Mouse (Mus musculus): ENCODE measurements around the gene Tep1. TPM values are rescaled to one million over a fixed set of nuclear protein-coding genes. Genes with fewer than 3 reads are reported as not detected.

Gene Tep1
- polyA plus RNA-seq (2014; fragmentation: Illumina TruSeq; extraction: RNeasy Lipid Tissue Mini Kit (QIAGEN cat#74804); ENCODE audit: low read depth, low replicate concordance): 2.8 TPM

GRCm38 (mm10) chr14:50869889-50870804 lies at the start of gene Tep1:
Tep1 (minus strand) TSS chr14:50870560.

GRCm38 (mm10) chr14:50897374-50897765 lies 27.0 kb upstream of the Tep1 start, which contains the start of gene Klhl33:
Klhl33 (minus strand) TSS chr14:50897507.

GRCm38 (mm10) chr14:50807487-50808072 lies 62.8 kb downstream of the Tep1 start, which contains the start of the genes Ccnb1ip1 and Parp2:
Ccnb1ip1 (minus strand) TSS chr14:50807732.
Parp2 (plus strand) TSS chr14:50807841.

DNA sequence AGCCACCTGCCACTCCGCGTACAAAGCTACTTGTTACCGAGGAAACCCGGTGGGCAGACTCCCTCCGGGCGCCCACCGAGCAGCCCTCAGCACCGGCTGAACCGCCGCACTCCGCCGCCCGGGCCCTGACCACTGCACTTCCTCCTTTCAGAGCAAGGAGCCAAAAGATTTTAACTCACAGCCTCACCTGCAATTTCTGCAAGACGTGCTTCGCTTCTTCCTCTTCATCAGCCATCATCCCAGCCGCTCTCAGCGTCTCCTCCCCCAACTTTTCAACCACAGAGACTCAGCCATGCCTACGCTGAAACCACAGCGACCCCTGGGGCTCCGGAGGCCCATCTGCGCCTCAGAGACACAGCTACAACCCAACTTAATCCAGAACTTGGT lies 85.1 kb downstream of the Tep1 start, which contains the start of gene Ttc5:
Gene Ttc5 (minus strand): TSS at position 269 of the 387 bp plus-strand sequence.

Other genes starting within 250 kb of the Tep1 start
- not detected for gene Olfr745, start 231.2 kb downstream of the Tep1 start, polyA plus RNA-seq (2014; fragmentation: Illumina TruSeq; extraction: RNeasy Lipid Tissue Mini Kit (QIAGEN cat#74804); ENCODE audit: low read depth, low replicate concordance)
- gene Olfr746, start 223.5 kb downstream of the Tep1 start, polyA plus RNA-seq (2014; fragmentation: Illumina TruSeq; extraction: RNeasy Lipid Tissue Mini Kit (QIAGEN cat#74804); ENCODE audit: low read depth, low replicate concordance): not detected
- not detected for gene Olfr747, start 177.4 kb downstream of the Tep1 start, polyA plus RNA-seq (2014; fragmentation: Illumina TruSeq; extraction: RNeasy Lipid Tissue Mini Kit (QIAGEN cat#74804); ENCODE audit: low read depth, low replicate concordance)
- not detected for gene Olfr748, start 163.2 kb downstream of the Tep1 start, polyA plus RNA-seq (2014; fragmentation: Illumina TruSeq; extraction: RNeasy Lipid Tissue Mini Kit (QIAGEN cat#74804); ENCODE audit: low read depth, low replicate concordance)
- not detected for gene Olfr749, start 125.5 kb downstream of the Tep1 start, polyA plus RNA-seq (2014; fragmentation: Illumina TruSeq; extraction: RNeasy Lipid Tissue Mini Kit (QIAGEN cat#74804); ENCODE audit: low read depth, low replicate concordance)
- 7.6 TPM for gene Ttc5, start 85.0 kb downstream of the Tep1 start, polyA plus RNA-seq (2014; fragmentation: Illumina TruSeq; extraction: RNeasy Lipid Tissue Mini Kit (QIAGEN cat#74804); ENCODE audit: low read depth, low replicate concordance)
- 20.3 TPM for gene Ccnb1ip1, start 62.8 kb downstream of the Tep1 start, polyA plus RNA-seq (2014; fragmentation: Illumina TruSeq; extraction: RNeasy Lipid Tissue Mini Kit (QIAGEN cat#74804); ENCODE audit: low read depth, low replicate concordance)
- gene Parp2, start 62.7 kb downstream of the Tep1 start, polyA plus RNA-seq (2014; fragmentation: Illumina TruSeq; extraction: RNeasy Lipid Tissue Mini Kit (QIAGEN cat#74804); ENCODE audit: low read depth, low replicate concordance): 24.1 TPM
- gene Klhl33, start 26.9 kb upstream of the Tep1 start, polyA plus RNA-seq (2014; fragmentation: Illumina TruSeq; extraction: RNeasy Lipid Tissue Mini Kit (QIAGEN cat#74804); ENCODE audit: low read depth, low replicate concordance): 0.06 TPM
- 12.3 TPM for gene Osgep, start 54.3 kb upstream of the Tep1 start, polyA plus RNA-seq (2014; fragmentation: Illumina TruSeq; extraction: RNeasy Lipid Tissue Mini Kit (QIAGEN cat#74804); ENCODE audit: low read depth, low replicate concordance)
- gene Apex1, start 54.4 kb upstream of the Tep1 start, polyA plus RNA-seq (2014; fragmentation: Illumina TruSeq; extraction: RNeasy Lipid Tissue Mini Kit (QIAGEN cat#74804); ENCODE audit: low read depth, low replicate concordance): 20.7 TPM
- 17.5 TPM for gene Pip4p1, start 60.3 kb upstream of the Tep1 start, polyA plus RNA-seq (2014; fragmentation: Illumina TruSeq; extraction: RNeasy Lipid Tissue Mini Kit (QIAGEN cat#74804); ENCODE audit: low read depth, low replicate concordance)
- gene Pnp, start 60.5 kb upstream of the Tep1 start, polyA plus RNA-seq (2014; fragmentation: Illumina TruSeq; extraction: RNeasy Lipid Tissue Mini Kit (QIAGEN cat#74804); ENCODE audit: low read depth, low replicate concordance): 6.9 TPM
- not detected for gene Gm49342, start 74.0 kb upstream of the Tep1 start, polyA plus RNA-seq (2014; fragmentation: Illumina TruSeq; extraction: RNeasy Lipid Tissue Mini Kit (QIAGEN cat#74804); ENCODE audit: low read depth, low replicate concordance)
- 5.4 TPM for gene Pnp2, start 85.4 kb upstream of the Tep1 start, polyA plus RNA-seq (2014; fragmentation: Illumina TruSeq; extraction: RNeasy Lipid Tissue Mini Kit (QIAGEN cat#74804); ENCODE audit: low read depth, low replicate concordance)
- gene Rnase10, start 137.2 kb upstream of the Tep1 start, polyA plus RNA-seq (2014; fragmentation: Illumina TruSeq; extraction: RNeasy Lipid Tissue Mini Kit (QIAGEN cat#74804); ENCODE audit: low read depth, low replicate concordance): 8.1 TPM
- gene Rnase9, start 171.3 kb upstream of the Tep1 start, polyA plus RNA-seq (2014; fragmentation: Illumina TruSeq; extraction: RNeasy Lipid Tissue Mini Kit (QIAGEN cat#74804); ENCODE audit: low read depth, low replicate concordance): 2.0 TPM
- gene Rnase11, start 179.6 kb upstream of the Tep1 start, polyA plus RNA-seq (2014; fragmentation: Illumina TruSeq; extraction: RNeasy Lipid Tissue Mini Kit (QIAGEN cat#74804); ENCODE audit: low read depth, low replicate concordance): 0.34 TPM
- gene Rnase12, start 187.1 kb upstream of the Tep1 start, polyA plus RNA-seq (2014; fragmentation: Illumina TruSeq; extraction: RNeasy Lipid Tissue Mini Kit (QIAGEN cat#74804); ENCODE audit: low read depth, low replicate concordance): 1.3 TPM
- 0.29 TPM for gene Olfr750, start 203.9 kb upstream of the Tep1 start, polyA plus RNA-seq (2014; fragmentation: Illumina TruSeq; extraction: RNeasy Lipid Tissue Mini Kit (QIAGEN cat#74804); ENCODE audit: low read depth, low replicate concordance)
- 18.4 TPM for gene Rnase4, start 220.5 kb upstream of the Tep1 start, polyA plus RNA-seq (2014; fragmentation: Illumina TruSeq; extraction: RNeasy Lipid Tissue Mini Kit (QIAGEN cat#74804); ENCODE audit: low read depth, low replicate concordance)
- gene Ang, start 220.6 kb upstream of the Tep1 start, polyA plus RNA-seq (2014; fragmentation: Illumina TruSeq; extraction: RNeasy Lipid Tissue Mini Kit (QIAGEN cat#74804); ENCODE audit: low read depth, low replicate concordance): 0.56 TPM
- gene Eddm3b, start 243.9 kb upstream of the Tep1 start, polyA plus RNA-seq (2014; fragmentation: Illumina TruSeq; extraction: RNeasy Lipid Tissue Mini Kit (QIAGEN cat#74804); ENCODE audit: low read depth, low replicate concordance): 0.88 TPM